ENCODE assay signal across 8 mouse cellular contexts in the genomic region with DNA sequence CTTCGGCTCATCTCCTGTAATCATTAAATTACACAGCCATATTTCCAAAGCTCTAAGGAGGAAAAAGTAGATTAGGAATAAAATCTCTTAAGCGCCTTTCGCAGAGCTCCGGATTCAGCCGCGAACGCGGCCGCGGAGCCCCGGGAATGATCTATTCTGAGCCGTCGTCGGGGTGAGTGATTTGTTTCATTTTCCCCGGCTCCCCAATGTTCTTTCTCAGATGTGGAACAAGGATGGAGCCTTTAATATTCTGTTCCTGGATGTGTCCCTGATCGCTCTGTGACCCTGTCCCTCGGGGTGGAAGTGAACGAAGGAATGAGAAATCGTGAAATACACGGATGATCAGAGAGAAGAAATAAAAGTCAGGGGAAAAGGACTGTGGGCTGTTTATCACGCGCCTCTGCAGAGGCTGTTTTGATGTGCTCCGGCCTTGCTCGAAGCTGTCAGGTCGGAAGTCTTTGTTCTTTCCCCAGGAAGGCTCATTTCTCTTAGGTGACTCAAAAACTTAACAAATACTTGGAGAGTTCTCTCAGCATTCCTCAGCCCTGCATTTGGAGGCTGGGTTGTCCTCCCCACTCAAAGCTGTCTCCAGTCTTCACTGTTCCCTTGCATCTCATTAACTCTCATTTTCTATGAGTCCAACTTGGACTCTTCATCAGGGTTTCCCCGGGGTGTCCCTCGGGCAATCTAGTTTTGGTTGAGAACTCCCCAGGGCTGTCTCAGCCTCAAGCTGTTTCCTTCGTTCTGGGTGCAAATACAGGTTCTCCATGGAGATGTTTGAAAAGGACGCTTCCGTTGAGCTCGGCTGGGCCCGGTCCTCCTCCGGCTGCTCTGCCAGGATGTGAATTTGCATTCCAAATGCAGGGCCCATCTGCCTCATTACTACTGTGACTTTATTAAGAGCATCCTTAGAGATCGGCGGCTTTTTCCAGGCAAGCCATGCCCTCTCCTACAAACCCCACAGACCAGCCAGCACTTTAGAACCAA. TPM values are rescaled to one million over a fixed set of nuclear protein-coding genes. Genes with fewer than 3 reads are reported as not detected.
A peak's percentile ranks its signal among the peaks of the same experiment; 100 is the strongest.
DNase-seq lines count a peak whose midpoint lies in the region; TF ChIP-seq lines count a peak whose summit lies in the region.

No protein-coding gene starts in this region.

- 29% methylated on average over 35 of the region's 35 CpGs for WGBS in spleen, adult 2 months
- 7% methylated on average over 35 of the region's 35 CpGs for WGBS in hindbrain, embryonic 10.5 days

- TF ChIP-seq CTCF in spleen, adult 2 months (IDR thresholded peaks at IDR 0.05; ENCODE audit: extremely low read depth, insufficient read depth, insufficient read length, insufficient replicate concordance): no peak

- no peaks in the 10 kb centered on the region for H3K27me3 ChIP-seq in spleen, adult 2 months (ENCODE audit: control insufficient read depth, insufficient read depth, low read length)
- peaks cover 58% of the 10 kb centered on the region for H3K27me3 ChIP-seq in hindbrain, embryonic 10.5 days (ENCODE audit: insufficient read depth, poor library complexity, severe bottlenecking)

- no peaks in the 10 kb centered on the region for H3K36me3 ChIP-seq in spleen, adult 2 months (ENCODE audit: control insufficient read depth, insufficient read depth, low read length)
- no peaks in the 10 kb centered on the region for H3K36me3 ChIP-seq in hindbrain, embryonic 10.5 days

- H3K9me3 ChIP-seq in hindbrain, embryonic 10.5 days: no peaks in the 10 kb centered on the region

- no peak overlapping the region for H3K27ac ChIP-seq in spleen, adult 2 months (ENCODE audit: insufficient read depth, low read length)
- peak overlapping the region; percentile 54 for H3K27ac ChIP-seq in hindbrain, embryonic 10.5 days

- H3K4me3 ChIP-seq in spleen, adult 2 months (ENCODE audit: extremely low read depth, insufficient read depth, insufficient read length): peak overlapping the region; percentile 44; the same call in 1 of the 2 replicates
- peak overlapping the region; percentile 48 for H3K4me3 ChIP-seq in hindbrain, embryonic 10.5 days

- peak; percentile 63 to 84 for DNase-seq in adrenal gland, adult (ENCODE audit: inconsistent age in 2 of 2, low spot score in 1 of 2)
- DNase-seq in adrenal gland, postnatal 4 days (ENCODE audit: low spot score in 2 of 2): no peak
- peak in 1 of 2 experiments; percentile 4 for DNase-seq in spleen, adult 2 months (ENCODE audit: low read depth in 1 of 2, low spot score in 2 of 2)
- DNase-seq in spleen, adult 18-20 months: no peak
- peak; percentile 53 for DNase-seq in hindbrain, embryonic 10.5 days (ENCODE audit: low spot score)
- peak; percentile 10 for DNase-seq in lung, postnatal 25 days (ENCODE audit: low spot score)
- DNase-seq in telencephalon, adult 2 months (ENCODE audit: low read depth, low spot score): peak; percentile 42
- DNase-seq in frontal cortex, postnatal 25 days (ENCODE audit: low spot score in 2 of 2): no peak

- H3K4me1 ChIP-seq in spleen, adult 2 months (ENCODE audit: control insufficient read depth, insufficient read depth, insufficient read length): peaks cover 3% of the 10 kb centered on the region; the same call in 1 of the 2 replicates
- H3K4me1 ChIP-seq in hindbrain, embryonic 10.5 days (replicated peaks): peaks cover 27% of the 10 kb centered on the region

- TF ChIP-seq POLR2A in spleen, adult 2 months (IDR thresholded peaks at IDR 0.05; ENCODE audit: low read depth, low read length): no peak

RNA-seq across cellular contexts. Expression of gene Cox7a2l, which starts 28.9 kb away (rescaled TPM):
- total RNA-seq in adrenal gland, postnatal 4 days (2021): 100 to 1,000 TPM; 241 to 253 TPM
- 78.0 and 82.0 TPM in 2 replicates for polyA plus RNA-seq in spleen, adult 2 months (2012; rRNA removed)
- 137 and 146 TPM in 2 replicates for polyA plus RNA-seq in hindbrain, embryonic 10.5 days (2016; fragmentation: Nextera tagmentation; extraction: Ambion mirVana)

Comparison
In these comparisons a context has a peak if more than half of its experiments do, and no peak if none do; other contexts are left out.
1. DNase-seq: peak in adrenal gland, adult (2 of 2), hindbrain, embryonic 10.5 days (single experiment), lung, postnatal 25 days (single experiment) and telencephalon, adult 2 months (single experiment); none in adrenal gland, postnatal 4 days (0 of 2), spleen, adult 18-20 months (0 of 2) and frontal cortex, postnatal 25 days (0 of 2).